Mouse (Mus musculus) liver, embryonic 14.5 days (tissue): ENCODE measurements around the gene Acvrl1.

Experiments used
- CTCF ChIP-seq: IDR thresholded peaks from 2 replicates; pipeline ENCODE4 v1.5.1; 2016; ENCODE audit warnings: antibody characterized with exemption, low read depth, control low read depth
- EP300 ChIP-seq: IDR thresholded peaks from 2 replicates; pipeline ENCODE4 v1.6.1; 2016; ENCODE audit warnings: antibody characterized with exemption, low read depth

GRCm38 (mm10) chr15:101189981-101190761 is 61.8 kb downstream of the Acvrl1 start:
- TF ChIP-seq CTCF (no peak), EP300 (no peak)
